Mouse (Mus musculus): ENCODE data around the gene Ccdc78. TPM values are rescaled to one million over a fixed set of nuclear protein-coding genes. Genes with fewer than 3 reads are reported as not detected.
"Not testable (repeated sequence)": the region's sequence is repeated elsewhere in the genome, so short reads cannot be mapped to it uniquely, and the experiment has no call there.

Ccdc78 gene
- not detected for total RNA-seq (2021)
- long read RNA-seq, experiment 1, partial matches to known transcripts, result 0 of 1 reads
- long read RNA-seq, experiment 1, other reads (novel, unspliced or antisense), result 1 of 1 reads
- long read RNA-seq, experiment 2, result 0 reads

GRCm38 (mm10) chr17:25786280-25786679 lies at the start of gene Ccdc78:
Gene Ccdc78 (plus strand): TSS chr17:25786580.
- no peak for DNase-seq

GRCm38 (mm10) chr17:25738861-25739260 lies 47.5 kb upstream of the Ccdc78 start:
- no peak for DNase-seq

GRCm38 (mm10) chr17:25741471-25741870 lies 44.9 kb upstream of the Ccdc78 start:
- DNase-seq, result not testable (repeated sequence)

- DNase-seq, result no peak
Observed at GRCm38 (mm10) chr17:25743831-25744230, 42.5 kb upstream of the Ccdc78 start.

- no peak for DNase-seq
Observed at GRCm38 (mm10) chr17:25744311-25744710, 42.1 kb upstream of the Ccdc78 start.

- no peak for DNase-seq
Observed at GRCm38 (mm10) chr17:25748238-25748637, 38.1 kb upstream of the Ccdc78 start.

GRCm38 (mm10) chr17:25749314-25749713 lies 37.1 kb upstream of the Ccdc78 start:
- no peak for DNase-seq

- peak; percentile 70 for DNase-seq
Observed at GRCm38 (mm10) chr17:25751446-25751845, 34.9 kb upstream of the Ccdc78 start.

- no peak for DNase-seq
Observed at GRCm38 (mm10) chr17:25754241-25754640, 32.1 kb upstream of the Ccdc78 start, which contains the start of gene Msln. Gene Msln (minus strand): TSS chr17:25754378.

- DNase-seq, result no peak
Observed at GRCm38 (mm10) chr17:25755086-25755485, 31.3 kb upstream of the Ccdc78 start.

- DNase-seq, result no peak
Observed at GRCm38 (mm10) chr17:25755627-25756377, 30.6 kb upstream of the Ccdc78 start.

GRCm38 (mm10) chr17:25756378-25757242 lies 29.8 kb upstream of the Ccdc78 start:
- DNase-seq, result no peak

GRCm38 (mm10) chr17:25757691-25758090 lies 28.7 kb upstream of the Ccdc78 start:
- DNase-seq, result no peak

GRCm38 (mm10) chr17:25760148-25760547 lies 26.2 kb upstream of the Ccdc78 start:
- no peak for DNase-seq

- DNase-seq, result no peak
Observed at GRCm38 (mm10) chr17:25761561-25761970, 24.8 kb upstream of the Ccdc78 start.

- DNase-seq, result no peak
Observed at GRCm38 (mm10) chr17:25762591-25762990, 23.8 kb upstream of the Ccdc78 start.

- no peak for DNase-seq
Observed at GRCm38 (mm10) chr17:25765886-25766285, 20.5 kb upstream of the Ccdc78 start.

GRCm38 (mm10) chr17:25769331-25769730 lies 17.0 kb upstream of the Ccdc78 start:
- DNase-seq, result no peak

GRCm38 (mm10) chr17:25773549-25774120 lies 12.7 kb upstream of the Ccdc78 start, which contains the start of gene Narfl:
Gene Narfl (plus strand): TSS chr17:25773776.
- DNase-seq, result peak; percentile 98

GRCm38 (mm10) chr17:25775318-25776062 lies 10.9 kb upstream of the Ccdc78 start:
- DNase-seq, result no peak

GRCm38 (mm10) chr17:25777948-25778347 lies 8.4 kb upstream of the Ccdc78 start:
- no peak for DNase-seq

GRCm38 (mm10) chr17:25781339-25781738 lies 5.0 kb upstream of the Ccdc78 start:
- DNase-seq, result no peak

Measured in gastrocnemius, postnatal 10 days (tissue).